In the genomic region with DNA sequence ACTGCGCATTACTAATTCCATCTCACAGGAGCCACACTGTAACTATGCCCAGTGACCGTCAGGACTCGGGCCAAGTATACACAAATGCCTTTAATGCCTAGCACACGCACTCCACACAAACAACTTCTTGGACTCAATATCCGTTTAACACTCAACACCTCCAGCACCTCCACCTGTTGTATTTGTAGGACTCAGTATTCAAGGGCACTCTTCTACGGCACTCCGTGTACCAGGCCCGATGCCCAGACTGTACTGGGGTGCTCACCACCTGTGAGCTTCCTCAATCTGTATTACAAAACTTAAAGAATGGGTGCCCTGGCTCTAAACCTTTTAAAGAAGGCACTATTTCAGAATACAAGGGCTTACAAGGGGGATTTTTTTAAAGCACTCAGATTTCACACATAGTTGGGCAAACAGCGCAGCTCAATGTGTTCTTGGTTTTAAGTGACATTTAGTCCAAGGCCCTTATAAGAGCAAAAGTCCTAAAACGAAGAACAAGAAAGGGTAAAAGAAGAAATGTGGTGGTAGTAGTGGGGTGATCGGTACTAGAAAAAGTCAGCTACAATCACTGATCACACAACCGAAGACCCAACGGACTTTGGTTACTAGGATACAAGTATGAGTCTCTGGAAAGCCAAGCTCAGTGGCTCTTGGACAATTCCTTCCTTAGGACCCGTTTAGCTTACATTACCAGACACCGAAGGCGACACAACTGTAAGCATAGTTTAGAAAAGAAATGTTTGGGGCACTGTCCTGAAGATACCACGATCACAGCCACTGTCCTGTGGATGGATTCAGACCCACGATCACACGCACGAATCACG, we compare ENCODE assay signal across 8 mouse cellular contexts. TPM values are rescaled to one million over a fixed set of nuclear protein-coding genes. Genes with fewer than 3 reads are reported as not detected.
DNase-seq lines count a peak whose midpoint lies in the region; ATAC-seq and TF ChIP-seq lines count a peak whose summit lies in the region.

No protein-coding gene starts in this region.

- no peak for DNase-seq in testis, postnatal 10 days (ENCODE audit: low spot score)
- peak; percentile 44 for DNase-seq in lung, postnatal 25 days (ENCODE audit: low spot score)
- no peak for DNase-seq in ovary, adult 18-20 months (ENCODE audit: low spot score)
- DNase-seq in adrenal gland, adult 8-10 months, result no peak

- WGBS in intestine, embryonic 15.5 days, result 23% methylated on average over 21 of the region's 21 CpGs

- H3K27ac ChIP-seq in testis, adult 2 months (ENCODE audit: control insufficient read depth, insufficient read depth, low read depth, low read length), result peak overlapping the region; percentile 98
- peak overlapping the region; percentile 93 for H3K27ac ChIP-seq in intestine, embryonic 15.5 days

- no peaks in the 10 kb centered on the region for H3K27me3 ChIP-seq in testis, adult 2 months (ENCODE audit: control insufficient read depth, insufficient read depth, low read length)
- H3K27me3 ChIP-seq in erythroblast, embryonic 14.5 days (ENCODE audit: control insufficient read depth), result no peaks in the 10 kb centered on the region; the same call in 1 of the 2 replicates
- no peaks in the 10 kb centered on the region for H3K27me3 ChIP-seq in intestine, embryonic 15.5 days (replicated peaks)

- H3K4me1 ChIP-seq in testis, adult 2 months (ENCODE audit: control insufficient read depth, insufficient read depth, low read length), result peaks cover 9% of the 10 kb centered on the region
- peaks cover 43% of the 10 kb centered on the region for H3K4me1 ChIP-seq in erythroblast, embryonic 14.5 days (ENCODE audit: control insufficient read depth)
- H3K4me1 ChIP-seq in intestine, embryonic 15.5 days (replicated peaks), result peaks cover 11% of the 10 kb centered on the region; the same call in 1 of the 2 replicates

- TF ChIP-seq POLR2A in testis, adult 2 months (IDR thresholded peaks at IDR 0.05; ENCODE audit: control insufficient read depth, low read depth, low read length), result no peak

- H3K4me2 ChIP-seq in intestine, embryonic 15.5 days (replicated peaks), result peak overlapping the region; percentile 65

- H3K4me3 ChIP-seq in testis, adult 2 months (ENCODE audit: control insufficient read depth, low read depth, low read length), result peak overlapping the region; percentile 99
- peak overlapping the region; percentile 99 for H3K4me3 ChIP-seq in erythroblast, embryonic 14.5 days (replicated peaks)
- H3K4me3 ChIP-seq in intestine, embryonic 15.5 days (replicated peaks), result peak overlapping the region; percentile 77

- no peak for ATAC-seq in intestine, embryonic 15.5 days
- no peak for ATAC-seq in erythroid progenitor cell, adult 5-6 weeks (replicated peaks; ENCODE audit: low FRiP score, poor library complexity, severe bottlenecking)

- H3K9ac ChIP-seq in intestine, embryonic 15.5 days, result peak overlapping the region; percentile 83

- H3K9me3 ChIP-seq in erythroblast, embryonic 14.5 days (ENCODE audit: control insufficient read depth, low read length), result peaks cover 3% of the 10 kb centered on the region
- H3K9me3 ChIP-seq in intestine, embryonic 15.5 days, result no peaks in the 10 kb centered on the region

- H3K36me3 ChIP-seq in testis, adult 2 months (ENCODE audit: control insufficient read depth, insufficient read depth, low read length), result peaks cover 4% of the 10 kb centered on the region
- peaks cover 48% of the 10 kb centered on the region for H3K36me3 ChIP-seq in erythroblast, embryonic 14.5 days (ENCODE audit: control insufficient read depth)
- peaks cover 20% of the 10 kb centered on the region for H3K36me3 ChIP-seq in intestine, embryonic 15.5 days

- no peak for TF ChIP-seq CTCF in testis, adult 2 months (IDR thresholded peaks at IDR 0.05; ENCODE audit: control insufficient read depth, insufficient read depth, insufficient replicate concordance, low read depth, low read length)

RNA-seq across cellular contexts. Expression of a gene that starts 1.2 kb away (rescaled TPM):
- polyA plus RNA-seq in testis, adult 2 months (2012; rRNA removed), result 33.4 and 34.8 TPM in 2 replicates
- polyA plus RNA-seq in erythroblast, embryonic 14.5 days (2012), result 3.4 and 3.5 TPM in 2 replicates
- polyA plus RNA-seq in intestine, embryonic 15.5 days (2015; fragmentation: Nextera tagmentation; extraction: Ambion mirVana), result 26.7 and 29.6 TPM in 2 replicates
- 58.7 and 91.8 TPM in 2 replicates for total RNA-seq in erythroid progenitor cell, adult 5-6 weeks (2015; ENCODE audit: low replicate concordance)
- 91.3 and 107 TPM in 2 replicates for total RNA-seq in erythroid progenitor cell, adult 5-6 weeks (2017; ENCODE audit: low replicate concordance)
- total RNA-seq in adrenal gland, adult 8-10 months (2022), result 10 to 100 TPM; 25.3 to 35.3 (median 27.8) TPM

RNA-seq across cellular contexts. Expression of a gene that starts 51.7 kb away (rescaled TPM):
- polyA plus RNA-seq in testis, adult 2 months (2012; rRNA removed), result not detected in 2 replicates
- not detected in 2 replicates for polyA plus RNA-seq in erythroblast, embryonic 14.5 days (2012)
- 0.03 TPM in 1 of 2 replicates, not detected in the other for polyA plus RNA-seq in intestine, embryonic 15.5 days (2015; fragmentation: Nextera tagmentation; extraction: Ambion mirVana)
- total RNA-seq in erythroid progenitor cell, adult 5-6 weeks (2015; ENCODE audit: low replicate concordance), result not detected in 2 replicates
- not detected in 2 replicates for total RNA-seq in erythroid progenitor cell, adult 5-6 weeks (2017; ENCODE audit: low replicate concordance)
- total RNA-seq in adrenal gland, adult 8-10 months (2022), result not detected
